ENCODE assay signal across 9 mouse cellular contexts in genomic region chrX:103259882-103260281, GRCm38 (mm10).
DNase-seq lines count a peak whose midpoint lies in the region; ATAC-seq and TF ChIP-seq lines count a peak whose summit lies in the region.
"Had no signal": no experiment of that assay in that cellular context is flagged by ENCODE, and none has a peak within 500 bp of the region (broad histone marks: within the 10 kb centered on the region; RNA-seq: fewer than 3 reads in every experiment).

No protein-coding gene starts in this region.

- 2% methylated on average over 2 of the region's 2 CpGs for WGBS in midbrain, postnatal 0 days

- H3K4me3 ChIP-seq in layer of hippocampus, adult 2 months = no peak overlapping the region
- no peak overlapping the region for H3K4me3 ChIP-seq in midbrain, postnatal 0 days (ENCODE audit: low read depth, low read length)

- H3K9ac ChIP-seq in midbrain, postnatal 0 days (replicated peaks; ENCODE audit: low read length, poor library complexity, severe bottlenecking) = no peak overlapping the region

- no peak overlapping the region for H3K27ac ChIP-seq in layer of hippocampus, adult 2 months
- H3K27ac ChIP-seq in midbrain, postnatal 0 days (ENCODE audit: low read depth, low read length) = no peak overlapping the region
- H3K27ac ChIP-seq: macrophage had no signal

- H3K27me3 ChIP-seq in midbrain, postnatal 0 days (ENCODE audit: insufficient read depth, low read length) = peaks cover 7% of the 10 kb centered on the region; the same call in 1 of the 2 replicates

- ATAC-seq in midbrain, postnatal 0 days (ENCODE audit: low FRiP score) = 0 out of 2 replicates have a peak, but pooled peaks have one; percentile 44

- H3K36me3 ChIP-seq in midbrain, postnatal 0 days (ENCODE audit: insufficient read depth, low read length) = no peaks in the 10 kb centered on the region

- no peak overlapping the region for H3K4me2 ChIP-seq in midbrain, postnatal 0 days (ENCODE audit: low read depth, low read length, poor library complexity, severe bottlenecking)

- DNase-seq in adrenal gland, postnatal 10 days = peak; percentile 4
- no peak for DNase-seq in adrenal gland, adult 2 months
- peak; percentile 8 to 39 for DNase-seq in layer of hippocampus, adult 2 months (ENCODE audit: low spot score in 2 of 2)
- no peak for DNase-seq in layer of hippocampus, postnatal 36 days
- DNase-seq in brain, adult 2 months (ENCODE audit: low read depth, low spot score) = peak; percentile 54
- peak; percentile 63 for DNase-seq in induced T-regulatory cell, adult 2 months (ENCODE audit: low read depth)
- DNase-seq in midbrain, postnatal 0 days (ENCODE audit: low spot score) = peak; percentile 73
- DNase-seq in T-cell, adult 2 months (ENCODE audit: low spot score) = no peak

- no peaks in the 10 kb centered on the region for H3K4me1 ChIP-seq in midbrain, postnatal 0 days (ENCODE audit: insufficient read depth, low read length)

- no peaks in the 10 kb centered on the region for H3K9me3 ChIP-seq in midbrain, postnatal 0 days (ENCODE audit: low read length)

- peak; percentile 82 for TF ChIP-seq CTCF in layer of hippocampus, adult 2 months (conservative IDR thresholded peaks at IDR 0.05)
- TF ChIP-seq CTCF in midbrain, postnatal 0 days (IDR thresholded peaks at IDR 0.05) = peak; percentile 78

Comparison
In these comparisons a context has a peak if more than half of its experiments do, and no peak if none do; other contexts are left out.
1. DNase-seq: peak in adrenal gland, postnatal 10 days (single experiment), layer of hippocampus, adult 2 months (2 of 2), brain, adult 2 months (single experiment), induced T-regulatory cell, adult 2 months (single experiment) and midbrain, postnatal 0 days (single experiment); none in adrenal gland, adult 2 months (single experiment), layer of hippocampus, postnatal 36 days (0 of 2) and T-cell, adult 2 months (single experiment).